Mouse (Mus musculus): ENCODE measurements around the gene Lipc. TPM values are rescaled to one million over a fixed set of nuclear protein-coding genes. Genes with fewer than 3 reads are reported as not detected.

Gene Lipc
- polyA plus RNA-seq, 1 experiment from 2014 or later, result 0.27 TPM

DNA sequence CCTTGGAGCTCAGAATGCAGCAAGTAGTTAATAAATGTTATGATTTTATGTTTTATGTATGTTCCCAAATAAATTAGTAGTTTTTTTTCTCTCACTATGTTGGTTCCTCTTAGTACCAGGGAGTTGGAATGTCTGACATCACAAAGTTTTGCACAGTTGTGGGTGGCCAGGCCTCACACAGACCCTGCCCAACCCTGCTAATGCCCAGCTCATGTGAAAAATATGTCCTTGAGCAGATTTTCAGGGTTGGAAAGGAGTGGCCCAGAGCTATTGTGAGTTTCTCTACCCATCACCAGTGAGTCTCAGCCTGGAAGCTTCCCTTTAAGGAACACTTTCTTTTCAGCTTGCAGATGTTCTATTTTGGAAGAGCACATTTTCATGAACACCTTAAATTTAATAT lies 24.3 kb downstream of the Lipc start:
- no peak overlapping the region for H3K4me2 ChIP-seq

DNA sequence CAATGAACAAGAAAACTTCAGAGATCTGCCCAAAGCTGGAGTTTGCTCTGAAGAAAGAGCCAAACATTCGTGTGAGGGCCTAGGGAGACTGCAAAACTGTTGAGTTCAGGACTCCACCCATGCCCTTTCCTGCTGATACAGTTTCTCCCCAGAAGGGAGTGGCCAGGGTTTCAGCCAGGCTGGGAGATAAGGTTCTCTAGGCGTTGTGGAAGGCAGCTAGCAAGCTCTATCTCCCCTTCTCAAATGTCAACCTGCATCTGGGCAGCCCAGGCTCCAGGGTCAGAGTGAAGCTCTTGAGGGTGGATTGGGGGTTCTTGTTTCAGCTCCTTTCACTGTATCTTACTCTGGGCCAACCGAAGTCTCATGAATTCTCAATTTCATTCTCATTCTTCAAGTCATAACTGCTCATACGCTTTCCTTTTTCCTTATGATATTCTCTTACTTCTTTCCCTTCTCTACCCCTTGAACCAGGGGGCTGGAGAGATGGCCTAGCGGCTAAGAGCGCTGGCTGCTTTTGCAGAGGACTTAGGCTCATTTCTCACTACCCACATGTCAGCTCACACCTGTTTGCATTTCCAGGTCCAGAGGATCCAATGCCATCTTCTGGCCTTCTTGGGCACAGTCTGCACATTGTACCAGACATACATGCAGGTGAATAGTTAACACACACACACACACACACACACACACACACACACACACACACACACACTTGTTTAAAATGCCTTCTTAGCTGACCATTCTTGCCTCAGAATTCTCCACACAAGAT lies 25.0 kb downstream of the Lipc start:
- H3K4me1 ChIP-seq, result peaks cover 6% of the 10 kb centered on the region
- H3K4me3 ChIP-seq, result no peak overlapping the region
- WGBS, result 62% methylated on average over 6 of the region's 6 CpGs
- ATAC-seq (ENCODE audit: insufficient number of reproducible peaks, insufficient read depth, low FRiP score, low TSS enrichment, low read depth), result no peak
- H3K27me3 ChIP-seq, result no peaks in the 10 kb centered on the region
- H3K27ac ChIP-seq, result no peak overlapping the region
- H3K4me2 ChIP-seq, result no peak overlapping the region
- no peak overlapping the region for H3K9ac ChIP-seq
- H3K9me3 ChIP-seq, result peaks cover 2% of the 10 kb centered on the region; the same call in 1 of the 2 replicates
- H3K36me3 ChIP-seq, result no peaks in the 10 kb centered on the region

More for the DNA sequence above, 24.3 kb downstream of the Lipc start:
- no peaks in the 10 kb centered on the region for H3K4me1 ChIP-seq
- H3K27me3 ChIP-seq, result no peaks in the 10 kb centered on the region
- H3K9ac ChIP-seq, result no peak overlapping the region
- no peak overlapping the region for H3K27ac ChIP-seq
- peaks cover 2% of the 10 kb centered on the region; the same call in 1 of the 2 replicates for H3K9me3 ChIP-seq
- no peak for ATAC-seq (ENCODE audit: insufficient number of reproducible peaks, insufficient read depth, low FRiP score, low TSS enrichment, low read depth)
- H3K36me3 ChIP-seq, result no peaks in the 10 kb centered on the region
- H3K4me3 ChIP-seq, result no peak overlapping the region

DNA sequence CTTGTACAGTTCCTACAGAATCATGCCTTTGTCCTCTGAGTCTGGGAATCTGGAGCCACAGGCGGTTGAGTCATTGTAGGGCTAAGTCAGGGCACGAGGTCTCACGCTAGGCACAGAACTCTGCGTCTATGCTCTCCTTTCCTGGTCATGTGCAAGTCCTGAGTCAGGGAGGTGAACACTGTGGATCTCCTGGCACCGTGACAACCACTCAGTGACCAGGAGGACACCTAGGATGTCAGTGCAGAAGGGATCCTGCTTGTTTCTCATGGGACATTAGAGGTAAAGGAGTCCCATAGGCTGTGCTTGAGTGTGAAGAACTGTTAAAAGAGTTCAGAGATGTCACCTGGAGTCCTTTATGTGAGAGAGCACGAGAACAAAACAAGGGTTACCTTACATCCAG lies 26.8 kb downstream of the Lipc start:
- ATAC-seq (ENCODE audit: insufficient number of reproducible peaks, insufficient read depth, low FRiP score, low TSS enrichment, low read depth), result no peak
- Histone ChIP-seq H3K27ac (no peak overlapping the region), H3K27me3 (no peaks in the 10 kb centered on the region), H3K9ac (no peak overlapping the region), H3K4me3 (no peak overlapping the region), H3K36me3 (no peaks in the 10 kb centered on the region), H3K4me1 (peaks cover 10% of the 10 kb centered on the region), H3K9me3 (peaks cover 2% of the 10 kb centered on the region; the same call in 1 of the 2 replicates), H3K4me2 (no peak overlapping the region)
- 85% methylated on average over 6 of the region's 6 CpGs for WGBS

DNA sequence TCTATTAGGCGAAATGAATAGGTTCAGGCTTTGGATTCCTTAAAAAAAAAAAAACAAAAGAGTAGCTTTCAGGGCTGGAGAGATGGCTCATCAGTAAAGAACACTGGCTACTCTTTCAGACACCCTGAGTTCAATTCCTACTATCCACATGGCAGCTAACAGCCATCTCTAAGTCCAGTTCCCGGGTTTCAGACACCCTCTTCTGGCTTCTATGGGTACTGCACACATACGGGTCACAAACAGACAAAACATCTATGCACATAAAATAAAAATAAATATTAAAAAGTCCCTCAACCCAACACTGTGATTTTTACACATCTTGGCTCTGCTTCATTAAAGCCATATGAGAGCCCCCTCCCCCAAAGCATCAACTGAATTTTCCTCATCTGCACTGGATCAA lies 27.3 kb downstream of the Lipc start:
- peaks cover 2% of the 10 kb centered on the region; the same call in 1 of the 2 replicates for H3K9me3 ChIP-seq
- H3K4me1 ChIP-seq, result peaks cover 10% of the 10 kb centered on the region
- no peak overlapping the region for H3K27ac ChIP-seq
- no peak overlapping the region for H3K4me3 ChIP-seq
- H3K27me3 ChIP-seq, result no peaks in the 10 kb centered on the region
- no peak for ATAC-seq (ENCODE audit: insufficient number of reproducible peaks, insufficient read depth, low FRiP score, low TSS enrichment, low read depth)
- H3K4me2 ChIP-seq, result no peak overlapping the region
- no peaks in the 10 kb centered on the region for H3K36me3 ChIP-seq
- H3K9ac ChIP-seq, result no peak overlapping the region
- WGBS, result 85% methylated on average over 3 of the region's 3 CpGs

DNA sequence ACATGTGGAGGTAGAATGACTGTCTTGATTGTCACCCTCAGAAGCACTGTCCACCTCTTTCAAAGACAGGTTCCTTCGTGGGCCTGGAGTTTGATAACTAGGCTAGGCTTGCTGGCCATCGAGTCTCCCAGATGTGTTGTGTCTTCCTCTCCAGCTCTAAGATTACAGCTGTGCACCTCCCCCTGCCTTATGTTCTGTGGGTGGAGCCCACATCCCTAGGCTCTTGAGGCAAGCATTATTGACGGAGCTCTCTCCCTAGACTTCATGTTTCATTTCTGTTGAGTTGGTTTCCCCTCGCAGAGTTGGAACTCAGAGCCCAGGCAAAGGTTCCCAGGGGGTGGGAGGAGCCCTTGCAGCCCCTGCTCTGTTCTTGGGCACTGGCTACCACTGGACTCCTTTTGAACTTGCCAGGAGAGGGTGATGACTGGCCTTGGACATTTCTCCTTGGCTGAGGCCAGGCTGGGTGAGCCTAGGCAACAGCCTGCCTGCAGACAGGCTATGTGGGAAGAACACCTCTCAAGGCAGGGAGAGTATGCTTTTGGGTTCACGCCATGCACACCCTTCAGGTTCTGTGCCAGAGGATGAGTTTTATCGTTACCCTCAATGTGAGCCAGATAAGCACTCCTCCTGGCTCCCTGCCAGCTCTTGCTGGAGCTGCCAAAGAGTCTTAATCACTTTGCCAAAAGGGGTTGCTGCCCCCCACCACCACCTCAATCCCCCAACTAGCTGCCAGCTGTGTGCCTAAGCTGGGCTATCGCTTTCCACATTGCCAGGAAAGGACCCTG lies 30.1 kb downstream of the Lipc start:
- WGBS, result 59% methylated on average over 7 of the region's 7 CpGs
- Histone ChIP-seq H3K27me3 (no peaks in the 10 kb centered on the region), H3K9ac (no peak overlapping the region), H3K27ac (no peak overlapping the region), H3K4me1 (peaks cover 15% of the 10 kb centered on the region), H3K4me2 (no peak overlapping the region), H3K9me3 (peaks cover 2% of the 10 kb centered on the region; the same call in 1 of the 2 replicates), H3K36me3 (no peaks in the 10 kb centered on the region), H3K4me3 (no peak overlapping the region)
- no peak for ATAC-seq (ENCODE audit: insufficient number of reproducible peaks, insufficient read depth, low FRiP score, low TSS enrichment, low read depth)

DNA sequence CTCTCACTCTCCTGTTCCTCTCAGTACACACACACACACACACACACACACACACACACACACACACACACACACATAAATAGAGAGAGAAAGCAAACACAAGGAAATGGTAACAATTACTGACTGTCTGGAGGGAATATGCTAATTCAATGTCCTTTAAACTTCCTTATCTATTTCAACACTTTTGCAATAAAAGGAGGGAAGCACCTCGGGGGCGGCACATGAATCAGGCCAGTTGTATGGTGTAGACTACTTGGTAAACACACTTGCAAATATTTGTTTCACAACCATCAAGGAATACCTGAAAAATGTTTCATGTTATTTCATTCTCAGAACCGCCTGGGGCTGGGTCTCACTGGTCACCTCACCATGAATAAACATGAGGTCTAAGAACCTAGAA lies 30.9 kb downstream of the Lipc start:
- peaks cover 15% of the 10 kb centered on the region for H3K4me1 ChIP-seq
- ATAC-seq (ENCODE audit: insufficient number of reproducible peaks, insufficient read depth, low FRiP score, low TSS enrichment, low read depth), result no peak
- H3K9me3 ChIP-seq, result peaks cover 2% of the 10 kb centered on the region; the same call in 1 of the 2 replicates
- no peak overlapping the region for H3K4me3 ChIP-seq
- no peaks in the 10 kb centered on the region for H3K27me3 ChIP-seq
- WGBS, result 73% methylated on average over 3 of the region's 3 CpGs
- H3K4me2 ChIP-seq, result no peak overlapping the region
- H3K9ac ChIP-seq, result no peak overlapping the region
- no peak overlapping the region for H3K27ac ChIP-seq
- no peaks in the 10 kb centered on the region for H3K36me3 ChIP-seq

DNA sequence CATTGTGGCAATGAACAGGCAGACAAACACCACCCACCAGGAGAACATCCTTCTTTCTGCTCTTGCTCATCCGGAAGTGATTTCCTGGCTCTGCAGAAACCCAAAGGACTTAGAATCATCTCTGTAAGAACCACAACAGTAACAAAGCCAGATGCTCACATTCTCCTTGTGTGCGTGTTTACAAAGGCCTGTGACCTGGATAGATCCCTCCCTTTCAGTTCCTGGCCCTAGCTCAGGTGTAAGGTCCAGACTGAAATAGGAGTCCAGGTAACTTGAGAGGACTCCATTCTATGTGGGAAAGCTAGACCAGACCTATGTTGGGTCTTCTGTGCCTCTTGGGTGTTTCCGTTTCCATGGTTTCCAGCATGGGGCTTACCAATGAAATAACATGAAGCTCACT lies 32.8 kb downstream of the Lipc start:
- H3K4me3 ChIP-seq, result no peak overlapping the region
- ATAC-seq (ENCODE audit: insufficient number of reproducible peaks, insufficient read depth, low FRiP score, low TSS enrichment, low read depth), result no peak
- H3K27ac ChIP-seq, result 0 out of 2 replicates have a peak overlapping the region, but pooled peaks have one; percentile 12
- no peak overlapping the region for H3K4me2 ChIP-seq
- H3K9me3 ChIP-seq, result no peaks in the 10 kb centered on the region
- H3K9ac ChIP-seq, result no peak overlapping the region
- no peaks in the 10 kb centered on the region for H3K27me3 ChIP-seq
- H3K4me1 ChIP-seq, result peaks cover 15% of the 10 kb centered on the region
- no peaks in the 10 kb centered on the region for H3K36me3 ChIP-seq
- WGBS, result 75% methylated on average over 3 of the region's 3 CpGs

DNA sequence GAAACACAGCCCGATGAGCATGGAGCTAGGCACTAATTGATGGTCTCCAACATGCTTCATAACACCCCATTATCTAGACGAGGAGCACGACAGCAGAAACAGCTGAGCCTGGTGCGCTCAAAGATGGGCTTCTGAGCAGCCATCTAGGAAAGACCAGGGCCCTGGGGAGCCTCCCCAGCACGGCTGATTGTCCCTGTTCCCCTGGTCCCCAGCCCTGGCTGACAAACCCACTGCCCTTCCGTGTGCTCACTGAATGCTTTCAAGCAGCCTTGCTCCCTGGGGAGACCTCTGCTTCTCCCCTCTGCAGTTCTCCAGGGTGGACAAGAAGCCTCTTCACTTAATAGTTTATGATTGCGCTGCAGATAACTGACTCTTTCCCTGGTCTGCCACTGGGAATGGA lies 35.5 kb downstream of the Lipc start:
- no peaks in the 10 kb centered on the region for H3K36me3 ChIP-seq
- no peaks in the 10 kb centered on the region for H3K27me3 ChIP-seq
- H3K4me1 ChIP-seq, result peaks cover 6% of the 10 kb centered on the region; the same call in 1 of the 2 replicates
- H3K4me2 ChIP-seq, result no peak overlapping the region
- ATAC-seq (ENCODE audit: insufficient number of reproducible peaks, insufficient read depth, low FRiP score, low TSS enrichment, low read depth), result no peak
- no peak overlapping the region for H3K4me3 ChIP-seq
- H3K27ac ChIP-seq, result no peak overlapping the region
- no peaks in the 10 kb centered on the region for H3K9me3 ChIP-seq
- 66% methylated on average over 7 of the region's 7 CpGs for WGBS
- H3K9ac ChIP-seq, result no peak overlapping the region

DNA sequence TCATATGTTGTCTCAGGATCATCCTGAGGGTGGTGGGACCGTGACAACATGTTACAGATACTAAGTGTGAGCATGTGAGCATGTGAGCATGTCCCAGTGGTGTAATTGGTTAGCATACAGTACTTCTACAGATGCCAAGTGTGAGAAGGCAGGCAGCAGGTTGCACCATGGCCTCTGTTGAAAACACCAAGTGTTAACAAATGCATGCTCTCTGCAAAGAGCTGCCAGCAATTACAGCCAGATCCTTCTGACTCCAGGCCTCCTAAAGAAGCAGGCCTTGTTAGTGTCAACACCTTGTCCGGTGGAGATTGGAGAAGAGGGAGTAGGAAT lies 36.7 kb downstream of the Lipc start:
- Histone ChIP-seq H3K4me3 (no peak overlapping the region), H3K27me3 (no peaks in the 10 kb centered on the region), H3K4me2 (no peak overlapping the region), H3K4me1 (peaks cover 6% of the 10 kb centered on the region; the same call in 1 of the 2 replicates), H3K9ac (no peak overlapping the region), H3K36me3 (no peaks in the 10 kb centered on the region), H3K27ac (no peak overlapping the region), H3K9me3 (no peaks in the 10 kb centered on the region)
- ATAC-seq (ENCODE audit: insufficient number of reproducible peaks, insufficient read depth, low FRiP score, low TSS enrichment, low read depth), result no peak
- 81% methylated on average over 2 of the region's 2 CpGs for WGBS

DNA sequence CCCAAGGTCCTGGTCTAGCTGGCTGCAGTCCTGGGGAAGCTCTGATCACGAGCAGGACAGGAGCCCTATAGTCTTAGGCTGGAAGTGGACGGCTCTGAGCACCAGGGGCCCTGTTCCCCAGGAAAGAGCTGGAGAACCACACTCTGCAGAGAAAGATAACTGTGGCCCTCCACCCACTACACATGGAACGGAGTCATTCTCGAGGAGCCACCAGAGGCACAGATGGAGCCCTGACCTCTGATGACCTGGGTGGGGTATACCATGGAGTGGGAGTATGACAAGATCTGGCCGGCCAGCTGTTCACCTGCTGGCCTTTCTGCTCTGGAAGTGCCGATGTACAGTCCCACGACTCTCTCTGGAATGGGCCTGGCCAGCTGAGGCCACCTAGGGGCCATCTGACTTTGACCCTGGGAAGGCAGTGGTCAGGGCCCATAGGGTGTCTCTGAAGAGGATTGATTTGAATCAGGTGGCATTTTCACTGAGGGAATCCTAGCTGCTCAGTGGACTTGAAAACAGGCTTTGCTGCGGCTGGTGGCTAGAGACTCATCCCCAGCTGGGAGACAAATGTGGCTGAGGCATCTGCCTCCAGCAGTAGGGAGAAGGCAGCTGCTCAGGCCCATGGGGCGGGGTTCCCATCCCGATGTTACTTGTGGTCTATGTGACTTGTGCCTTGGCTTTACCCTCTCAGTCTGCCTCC lies 37.2 kb downstream of the Lipc start:
- WGBS, result 71% methylated on average over 10 of the region's 10 CpGs
- ATAC-seq (ENCODE audit: insufficient number of reproducible peaks, insufficient read depth, low FRiP score, low TSS enrichment, low read depth), result no peak
- no peak overlapping the region for H3K27ac ChIP-seq

DNA sequence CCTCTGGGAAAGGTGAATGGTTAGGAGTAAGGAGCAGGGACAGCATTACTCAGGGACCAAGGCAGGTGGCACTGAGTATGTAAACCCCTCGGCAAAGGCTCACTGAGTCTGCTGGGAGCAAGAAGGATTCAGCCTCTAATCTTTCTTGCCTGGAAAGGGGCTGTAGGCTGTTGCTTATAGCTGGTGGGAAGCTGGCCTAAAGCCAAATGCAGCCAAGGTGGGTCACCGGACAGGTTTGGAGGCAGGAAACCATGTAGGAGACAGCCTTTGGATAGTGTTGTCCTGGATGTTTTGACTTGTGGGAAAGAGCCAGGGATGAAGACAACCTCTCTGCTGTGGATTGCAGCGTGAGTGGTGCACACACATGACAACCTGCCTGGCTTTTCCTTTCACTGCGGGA lies 40.9 kb downstream of the Lipc start:
- H3K36me3 ChIP-seq, result no peaks in the 10 kb centered on the region
- H3K27me3 ChIP-seq, result no peaks in the 10 kb centered on the region
- no peaks in the 10 kb centered on the region for H3K9me3 ChIP-seq
- no peaks in the 10 kb centered on the region for H3K4me1 ChIP-seq
- 74% methylated on average over 4 of the region's 4 CpGs for WGBS
- H3K9ac ChIP-seq, result no peak overlapping the region
- H3K27ac ChIP-seq, result no peak overlapping the region
- no peak overlapping the region for H3K4me2 ChIP-seq
- ATAC-seq (ENCODE audit: insufficient number of reproducible peaks, insufficient read depth, low FRiP score, low TSS enrichment, low read depth), result no peak
- no peak overlapping the region for H3K4me3 ChIP-seq

More for the DNA sequence above, 37.2 kb downstream of the Lipc start:
- H3K9ac ChIP-seq, result no peak overlapping the region
- no peaks in the 10 kb centered on the region for H3K36me3 ChIP-seq
- no peaks in the 10 kb centered on the region for H3K27me3 ChIP-seq
- no peaks in the 10 kb centered on the region for H3K9me3 ChIP-seq
- no peak overlapping the region for H3K4me2 ChIP-seq
- peaks cover 6% of the 10 kb centered on the region; the same call in 1 of the 2 replicates for H3K4me1 ChIP-seq
- no peak overlapping the region for H3K4me3 ChIP-seq
